Mouse (Mus musculus) thymus, postnatal 25 days (tissue): ENCODE results near the gene Adad2.
A peak's percentile ranks its signal among the peaks of the same experiment; 100 is the strongest.

ENCODE experiments used
- DNase-seq: peaks from one replicate; pipeline ENCODE4 v3.0.0; 2022

The Adad2 gene

GRCm38 (mm10) chr8:119644429-119644960 is 31.9 kb downstream of the Adad2 start:
- no peak for DNase-seq

GRCm38 (mm10) chr8:119644981-119645597 is 32.5 kb downstream of the Adad2 start:
- no peak for DNase-seq

GRCm38 (mm10) chr8:119646197-119646596 is 33.6 kb downstream of the Adad2 start:
- no peak for DNase-seq

- no peak for DNase-seq
Observed at GRCm38 (mm10) chr8:119646846-119647245, 34.3 kb downstream of the Adad2 start.

GRCm38 (mm10) chr8:119651324-119651723 is 38.8 kb downstream of the Adad2 start:
- no peak for DNase-seq

- DNase-seq, result peak; percentile 25
Observed at GRCm38 (mm10) chr8:119656709-119657464, 44.3 kb downstream of the Adad2 start.

- no peak for DNase-seq
Observed at GRCm38 (mm10) chr8:119661081-119661480, 48.5 kb downstream of the Adad2 start.

GRCm38 (mm10) chr8:119661892-119662291 is 49.3 kb downstream of the Adad2 start:
- no peak for DNase-seq

- no peak for DNase-seq
Observed at GRCm38 (mm10) chr8:119663440-119663839, 50.9 kb downstream of the Adad2 start.

GRCm38 (mm10) chr8:119665270-119665669 is 52.7 kb downstream of the Adad2 start:
- no peak for DNase-seq
